Mouse (Mus musculus) erythroblast, embryonic 14.5 days (primary cell): ENCODE results near the gene Zfp385b. TPM values are rescaled to one million over a fixed set of nuclear protein-coding genes. Genes with fewer than 3 reads are reported as not detected.

Experiments
- H3K27me3 ChIP-seq: 2 replicates; pipeline ENCODE4 v1.6.1; 2012; ENCODE audit warnings: inconsistent platforms; ENCODE audit not compliant: control insufficient read depth
- H3K36me3 ChIP-seq: 2 replicates; pipeline ENCODE4 v1.6.1; 2012; ENCODE audit warnings: mild to moderate bottlenecking, inconsistent platforms; ENCODE audit not compliant: control insufficient read depth
- H3K4me1 ChIP-seq: 2 replicates; pipeline ENCODE4 v1.6.1; 2012; ENCODE audit warnings: inconsistent platforms; ENCODE audit not compliant: control insufficient read depth
- H3K4me3 ChIP-seq: replicated peaks from 2 replicates; pipeline ENCODE3; 2012; ENCODE audit warnings: moderate library complexity, mild to moderate bottlenecking, inconsistent platforms
- H3K9me3 ChIP-seq: 2 replicates; pipeline ENCODE4 v1.6.1; 2012; ENCODE audit warnings: low read length, inconsistent platforms, mixed read lengths; ENCODE audit not compliant: control insufficient read depth
- GATA1 ChIP-seq: IDR thresholded peaks from 2 replicates; pipeline ENCODE4 v1.6.1; 2012; ENCODE audit warnings: low read length, inconsistent platforms, mixed read lengths
- TAL1 ChIP-seq: IDR thresholded peaks from 3 replicates; pipeline ENCODE4 v1.6.1; 2012; ENCODE audit warnings: low read length, inconsistent platforms, mixed read lengths
- polyA plus RNA-seq: library from polyadenylated mRNA; stranded (reverse); fragments of >175 nt; gene quantifications from 2 replicates; pipeline ENCODE4 v1.2.3, GENCODE M21; 2012

Gene Zfp385b
- polyA plus RNA-seq, 1 experiment, result not detected

DNA sequence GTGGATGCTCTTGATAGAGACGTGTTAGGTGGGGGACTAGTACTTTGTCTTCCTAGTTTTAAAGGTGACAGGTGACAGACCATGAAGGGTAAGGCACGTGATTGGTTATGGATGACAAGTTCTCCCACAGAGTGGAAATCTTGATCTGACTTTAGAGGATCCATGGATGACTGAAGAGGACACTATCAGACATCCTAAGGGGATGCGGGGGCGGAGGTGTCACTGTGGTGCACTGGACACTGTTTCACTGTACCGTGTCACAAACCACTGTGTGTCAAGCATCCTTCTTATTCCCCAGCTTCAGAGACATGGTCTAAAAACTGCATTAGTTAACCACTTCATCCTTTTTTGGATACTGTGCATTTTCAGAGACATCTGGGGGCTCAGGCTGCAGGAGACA lies 440.1 kb downstream of the Zfp385b start:
- H3K4me1 ChIP-seq, result no peaks in the 10 kb centered on the region
- H3K4me3 ChIP-seq, result no peak overlapping the region
- H3K27me3 ChIP-seq, result no peaks in the 10 kb centered on the region
- H3K36me3 ChIP-seq, result no peaks in the 10 kb centered on the region
- no peak for TF ChIP-seq GATA1
- TF ChIP-seq TAL1, result no peak
- peaks cover 4% of the 10 kb centered on the region; the same call in 1 of the 2 replicates for H3K9me3 ChIP-seq

DNA sequence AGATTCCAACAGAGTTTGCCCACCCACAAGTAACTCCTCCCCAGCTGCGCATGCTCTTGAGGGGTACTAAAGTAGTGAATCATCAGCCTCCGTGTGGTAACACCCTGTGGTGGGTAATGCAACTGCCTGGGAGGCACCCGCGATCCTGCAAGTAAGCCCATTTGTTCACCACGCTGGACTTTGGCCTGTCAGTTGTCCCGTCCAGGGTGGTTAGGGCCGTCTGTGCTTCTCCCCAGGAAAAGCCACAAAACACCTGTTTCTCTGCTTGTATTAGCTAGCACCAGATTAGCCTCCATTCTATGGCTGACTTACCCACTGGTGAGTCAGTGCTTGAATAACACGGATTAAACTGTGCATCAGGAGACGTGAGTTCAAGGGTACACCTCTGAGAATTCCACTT lies 442.6 kb downstream of the Zfp385b start:
- Histone ChIP-seq H3K36me3 (no peaks in the 10 kb centered on the region), H3K9me3 (peaks cover 4% of the 10 kb centered on the region; the same call in 1 of the 2 replicates), H3K27me3 (no peaks in the 10 kb centered on the region), H3K4me1 (no peaks in the 10 kb centered on the region), H3K4me3 (no peak overlapping the region)
- TF ChIP-seq GATA1 (no peak), TAL1 (no peak)

DNA sequence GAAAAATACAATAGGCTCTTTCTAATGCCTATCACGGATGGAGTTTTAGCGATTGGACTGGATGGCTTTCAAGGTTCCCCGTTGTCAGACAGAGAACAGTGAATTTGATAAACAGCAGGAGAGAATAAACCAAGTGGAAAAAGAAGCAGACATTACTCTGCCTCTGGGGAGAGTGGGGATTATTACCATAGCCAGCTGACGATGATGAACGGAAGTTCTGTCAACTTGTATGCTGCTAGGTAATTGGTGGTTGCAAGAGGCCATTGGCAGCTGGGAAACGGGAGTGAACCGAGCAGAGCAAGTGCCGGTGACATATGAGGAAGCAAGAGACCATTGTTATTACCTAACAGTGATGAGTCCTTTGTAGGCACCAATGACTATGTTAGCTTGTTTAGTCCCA lies 444.3 kb downstream of the Zfp385b start:
- Histone ChIP-seq H3K4me3 (no peak overlapping the region), H3K27me3 (no peaks in the 10 kb centered on the region)
- no peak for TF ChIP-seq TAL1
- TF ChIP-seq GATA1, result no peak

DNA sequence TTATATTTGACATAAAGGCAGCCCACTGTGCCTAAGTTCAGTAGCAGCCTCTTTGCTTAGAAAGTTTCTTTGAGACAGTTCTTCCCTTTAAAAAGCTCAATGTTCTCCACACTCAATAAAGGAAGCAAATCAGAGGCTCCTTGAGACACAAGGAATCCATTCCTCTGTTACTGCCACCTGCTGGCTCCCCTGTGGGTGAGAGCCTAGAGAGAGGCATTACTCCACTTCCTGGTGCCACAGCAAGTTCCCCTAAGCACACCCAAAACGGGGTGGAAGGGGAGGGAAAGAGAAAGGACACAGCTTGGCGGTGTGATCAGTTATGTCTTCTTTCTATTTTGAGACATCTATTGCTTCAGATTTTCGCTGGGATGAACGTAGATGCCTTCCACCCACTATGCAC lies 450.3 kb downstream of the Zfp385b start:
- Histone ChIP-seq H3K4me3 (no peak overlapping the region), H3K27me3 (no peaks in the 10 kb centered on the region), H3K4me1 (no peaks in the 10 kb centered on the region), H3K9me3 (no peaks in the 10 kb centered on the region), H3K36me3 (no peaks in the 10 kb centered on the region)
- TF ChIP-seq GATA1 (no peak), TAL1 (no peak)

More for the DNA sequence above, 444.3 kb downstream of the Zfp385b start:
- Histone ChIP-seq H3K9me3 (no peaks in the 10 kb centered on the region), H3K36me3 (no peaks in the 10 kb centered on the region), H3K4me1 (no peaks in the 10 kb centered on the region)

Other genes starting within 250 kb of the Zfp385b start
- gene Cwc22, start 126.7 kb upstream of the Zfp385b start, polyA plus RNA-seq, result 4.9 and 5.0 TPM in 2 replicates